Mouse (Mus musculus) bone marrow, adult 2 months (tissue): ENCODE data around the gene Noc2l.

ENCODE experiments used
- CTCF ChIP-seq: fragments of 200-500 bp; IDR thresholded peaks from 2 replicates; pipeline ENCODE4 v1.5.1; 2011; ENCODE audit warnings: low read length, control low read depth; ENCODE audit not compliant: control insufficient read depth, insufficient read depth
- POLR2A ChIP-seq: fragments of 200-500 bp; IDR thresholded peaks from 2 replicates; pipeline ENCODE4 v1.6.1; 2011; ENCODE audit warnings: low read depth, mild to moderate bottlenecking, control low read depth, low read length, borderline replicate concordance; ENCODE audit not compliant: control insufficient read depth

- TF ChIP-seq CTCF: no peak
- no peak for TF ChIP-seq POLR2A
These were observed 18.7 kb upstream of the Noc2l start for GRCm38 (mm10) chr4:156217022-156217669.
